Mouse (Mus musculus) embryonic fibroblast, embryonic 13.5 days (primary cell): ENCODE data around the gene Mei1. TPM values are rescaled to one million over a fixed set of nuclear protein-coding genes. Genes with fewer than 3 reads are reported as not detected.
"Not testable (repeated sequence)": the region's sequence is repeated elsewhere in the genome, so short reads cannot be mapped to it uniquely, and the experiment has no call there.

Source experiments
- H3K27ac ChIP-seq: 2 replicates; pipeline ENCODE4 v1.5.1; 2012; ENCODE audit warnings: low read length, control low read depth, inconsistent platforms; ENCODE audit not compliant: insufficient read depth
- H3K4me1 ChIP-seq: 2 replicates; pipeline ENCODE4 v1.6.1; 2011; ENCODE audit warnings: low read length; ENCODE audit not compliant: control insufficient read depth, insufficient read depth
- H3K4me3 ChIP-seq: 2 replicates; pipeline ENCODE4 v1.5.1; 2011; ENCODE audit warnings: mild to moderate bottlenecking, control low read depth, low read length; ENCODE audit not compliant: insufficient read depth
- CTCF ChIP-seq: IDR thresholded peaks from 2 replicates; pipeline ENCODE4 v1.5.1; 2011; ENCODE audit warnings: mild to moderate bottlenecking, control low read depth, low read length, moderate library complexity, borderline replicate concordance; ENCODE audit not compliant: insufficient read depth
- POLR2A ChIP-seq: IDR thresholded peaks from 2 replicates; pipeline ENCODE4 v1.6.1; 2011; ENCODE audit warnings: low read depth, mild to moderate bottlenecking, control low read depth, low read length, moderate library complexity
- polyA plus RNA-seq: library from polyadenylated mRNA; stranded (reverse); fragments of >200 nt; gene quantifications from 2 replicates; pipeline ENCODE4 v1.2.4, GENCODE M21; 2011; ENCODE audit warnings: low read depth; ENCODE audit not compliant: missing spikeins, insufficient read length

Mei1 gene
- polyA plus RNA-seq, 1 experiment = not detected

DNA sequence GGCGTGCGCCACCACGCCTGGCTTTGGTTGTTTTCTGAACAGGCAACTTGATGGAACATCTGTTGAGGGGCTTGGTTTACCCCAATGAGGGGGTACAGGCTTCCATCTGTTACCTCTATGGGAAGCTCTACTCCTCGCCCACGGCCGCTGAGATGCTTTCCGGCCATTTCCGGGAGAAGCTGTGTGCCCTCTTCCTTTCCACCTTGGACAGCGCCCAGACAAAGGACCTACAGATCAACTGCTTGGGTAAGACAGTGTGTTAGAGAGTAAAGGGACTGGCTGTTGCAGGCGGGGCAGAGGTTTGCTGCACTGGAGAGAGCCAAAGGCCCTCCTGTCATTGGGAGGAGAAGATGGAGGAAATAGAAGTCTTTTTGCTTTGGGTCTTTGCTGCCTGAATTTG lies 10.1 kb downstream of the Mei1 start:
- H3K4me3 ChIP-seq = no peak overlapping the region

DNA sequence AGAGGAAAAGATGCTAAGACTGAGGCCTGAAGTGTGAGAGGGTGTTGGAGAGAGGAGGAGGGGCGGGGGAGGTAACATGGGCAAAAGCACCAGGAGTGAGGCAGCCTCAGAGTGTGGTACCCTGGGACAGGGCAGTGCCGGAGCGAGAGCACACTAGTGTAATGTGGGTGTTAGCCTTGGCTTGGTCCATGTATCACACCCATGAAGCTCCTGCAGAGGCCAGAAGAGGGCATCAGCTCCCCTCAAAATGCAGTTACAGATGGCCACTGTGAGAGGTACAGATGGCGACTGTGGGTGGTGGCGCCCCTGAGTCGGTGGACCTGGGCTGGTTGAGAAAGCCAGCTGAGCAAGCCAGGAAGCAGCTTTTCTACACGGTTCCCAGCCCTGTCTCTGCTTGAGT lies 11.4 kb downstream of the Mei1 start:
- no peak overlapping the region for H3K27ac ChIP-seq
- TF ChIP-seq POLR2A (no peak), CTCF (peak; percentile 63; the same call in 1 of the 2 replicates)
- H3K4me3 ChIP-seq = no peak overlapping the region
- no peaks in the 10 kb centered on the region for H3K4me1 ChIP-seq

More for the DNA sequence above, 10.1 kb downstream of the Mei1 start:
- Histone ChIP-seq H3K27ac (no peak overlapping the region), H3K4me1 (no peaks in the 10 kb centered on the region)
- TF ChIP-seq CTCF = no peak
- no peak for TF ChIP-seq POLR2A

DNA sequence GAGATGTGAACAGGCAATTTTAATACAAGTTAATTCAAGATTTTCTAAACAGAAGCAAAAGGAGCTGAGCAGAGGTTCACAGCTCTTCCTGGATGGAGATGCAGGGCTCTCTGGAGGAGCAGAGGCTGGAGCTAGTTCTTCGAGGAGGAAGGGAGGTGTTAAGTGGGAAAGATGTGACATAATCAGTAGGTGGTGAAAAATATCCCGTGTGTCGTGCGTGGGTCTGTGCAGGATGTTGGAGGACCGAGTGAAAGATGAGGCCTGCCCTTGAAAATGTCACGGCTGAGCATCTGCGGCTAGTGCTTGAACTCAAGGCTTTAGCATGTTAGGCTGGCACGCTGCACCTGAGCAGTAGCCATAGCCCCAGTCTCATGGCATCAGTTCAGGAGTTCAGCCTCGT lies 15.8 kb downstream of the Mei1 start:
- H3K4me3 ChIP-seq = no peak overlapping the region
- TF ChIP-seq POLR2A (no peak), CTCF (no peak)
- H3K4me1 ChIP-seq = no peaks in the 10 kb centered on the region
- no peak overlapping the region for H3K27ac ChIP-seq

DNA sequence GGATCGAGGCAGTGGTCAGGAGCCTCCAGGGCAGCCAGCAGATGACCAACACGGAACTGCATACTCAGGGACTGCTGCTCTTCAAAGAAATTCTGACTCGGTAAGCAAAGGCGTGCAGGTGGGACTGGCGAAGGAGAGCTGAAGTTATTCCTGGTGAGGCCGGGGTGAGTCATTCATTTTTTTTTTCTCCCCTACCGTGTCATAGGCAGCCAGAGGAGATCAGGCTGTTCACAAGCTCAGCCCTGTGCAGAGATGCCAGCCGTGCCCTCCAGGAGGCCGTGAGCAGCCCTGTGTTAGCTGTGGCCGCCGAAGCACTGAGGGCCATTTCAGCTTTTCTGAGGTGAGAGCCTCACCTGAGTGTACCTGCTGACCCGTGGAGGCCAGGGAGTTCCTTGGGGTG lies 16.3 kb downstream of the Mei1 start:
- no peak for TF ChIP-seq CTCF
- TF ChIP-seq POLR2A = no peak
- H3K27ac ChIP-seq = no peak overlapping the region
- no peak overlapping the region for H3K4me3 ChIP-seq
- H3K4me1 ChIP-seq = no peaks in the 10 kb centered on the region

DNA sequence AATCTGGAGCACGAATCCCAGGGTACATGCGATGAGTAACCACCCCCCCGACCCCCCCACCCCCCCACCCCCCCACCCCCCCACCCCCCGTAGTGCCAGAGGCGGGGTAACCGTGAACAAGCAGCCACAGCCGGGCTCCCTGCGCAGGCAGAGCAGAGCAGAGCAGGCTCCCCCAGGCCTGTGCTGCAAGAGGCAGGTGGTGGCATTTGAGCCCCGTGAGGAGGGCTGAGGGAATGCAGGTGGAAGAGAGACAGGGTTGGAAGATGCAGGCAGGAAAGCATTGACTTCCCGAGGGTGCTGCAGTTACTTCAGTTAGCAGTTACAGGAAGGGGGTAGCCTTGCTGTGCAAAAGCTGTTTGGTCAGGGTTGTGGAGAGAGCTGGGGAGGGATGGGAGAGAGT lies 17.5 kb downstream of the Mei1 start:
- Histone ChIP-seq H3K4me1 (no peaks in the 10 kb centered on the region), H3K27ac (no peak overlapping the region), H3K4me3 (no peak overlapping the region)
- TF ChIP-seq CTCF = no peak
- no peak for TF ChIP-seq POLR2A

DNA sequence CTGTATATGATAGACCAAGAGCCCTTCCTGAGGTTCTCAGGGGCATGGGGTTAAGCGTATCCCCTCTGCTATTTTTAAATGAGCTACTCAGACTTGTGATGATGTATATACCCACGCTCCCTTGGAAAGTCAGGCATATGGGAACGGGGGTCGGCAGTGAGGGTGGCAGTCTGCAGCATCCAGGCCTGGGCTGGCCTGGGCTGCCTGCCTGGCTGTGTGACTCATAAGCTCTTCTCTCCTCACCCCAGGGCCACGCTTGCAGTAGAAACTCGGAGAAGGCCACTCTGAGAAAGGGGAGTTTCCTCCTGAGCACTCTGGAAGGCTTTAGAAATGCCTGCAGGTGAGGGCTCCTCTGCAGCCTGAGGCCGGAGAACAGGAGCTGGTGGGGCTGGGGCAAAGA lies 21.3 kb downstream of the Mei1 start:
- H3K27ac ChIP-seq = no peak overlapping the region
- TF ChIP-seq CTCF = no peak
- TF ChIP-seq POLR2A = no peak
- no peak overlapping the region for H3K4me3 ChIP-seq

DNA sequence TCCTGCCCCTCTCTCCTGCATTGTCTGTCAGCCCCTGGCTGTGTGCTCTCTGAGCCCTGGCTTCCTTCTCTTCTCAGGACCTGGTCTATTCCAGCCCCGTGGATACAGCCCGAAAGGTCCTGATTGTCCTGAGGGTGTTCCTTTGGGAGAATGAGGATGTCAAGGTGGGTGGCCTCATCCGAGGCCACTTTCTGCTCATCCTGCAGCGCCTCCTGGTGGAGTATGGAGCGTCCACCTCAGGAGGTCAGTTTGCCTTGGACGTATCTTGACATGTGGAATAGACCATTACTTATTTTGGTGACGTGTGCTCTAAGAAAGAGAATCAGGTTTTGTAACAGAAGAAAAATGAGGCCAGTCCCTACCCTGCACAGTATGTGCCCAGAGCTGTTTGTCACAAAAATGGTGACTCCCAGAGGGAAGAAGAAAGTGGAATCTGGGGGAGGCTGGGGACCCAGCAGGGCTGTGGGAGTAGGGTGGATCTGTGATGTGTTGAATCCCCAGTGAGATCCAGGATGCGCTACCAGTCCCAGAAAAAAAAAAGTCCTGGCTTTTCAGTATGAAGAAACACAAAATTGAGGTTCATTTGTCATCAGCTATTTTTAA lies 37.3 kb downstream of the Mei1 start:
- TF ChIP-seq CTCF (peak; percentile 63; the same call in 1 of the 2 replicates), POLR2A (no peak)
- Histone ChIP-seq H3K4me1 (no peaks in the 10 kb centered on the region), H3K4me3 (no peak overlapping the region), H3K27ac (no peak overlapping the region)

More for the DNA sequence above, 21.3 kb downstream of the Mei1 start:
- H3K4me1 ChIP-seq = no peaks in the 10 kb centered on the region

DNA sequence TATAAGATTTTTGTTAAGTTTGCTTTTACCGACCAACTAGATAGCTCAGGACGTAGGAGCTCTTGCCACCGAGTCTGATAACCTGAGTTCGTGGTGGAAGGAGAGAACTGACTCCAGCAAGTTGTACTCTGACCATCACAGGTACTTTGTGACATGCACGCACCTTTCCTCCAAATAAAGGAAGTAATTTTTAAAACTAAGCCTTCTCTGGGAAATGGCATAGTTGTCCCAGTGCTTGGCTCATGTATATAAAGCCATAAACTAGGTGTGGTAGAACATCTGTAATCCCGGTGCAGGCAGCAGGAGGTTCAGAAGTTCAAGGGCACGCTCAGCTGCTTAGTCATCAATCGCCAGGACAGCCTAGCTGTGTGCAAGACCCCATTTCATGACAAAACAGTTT lies 50.7 kb downstream of the Mei1 start:
- no peak overlapping the region for H3K27ac ChIP-seq
- no peaks in the 10 kb centered on the region for H3K4me1 ChIP-seq
- TF ChIP-seq CTCF = no peak
- no peak for TF ChIP-seq POLR2A
- H3K4me3 ChIP-seq = no peak overlapping the region

DNA sequence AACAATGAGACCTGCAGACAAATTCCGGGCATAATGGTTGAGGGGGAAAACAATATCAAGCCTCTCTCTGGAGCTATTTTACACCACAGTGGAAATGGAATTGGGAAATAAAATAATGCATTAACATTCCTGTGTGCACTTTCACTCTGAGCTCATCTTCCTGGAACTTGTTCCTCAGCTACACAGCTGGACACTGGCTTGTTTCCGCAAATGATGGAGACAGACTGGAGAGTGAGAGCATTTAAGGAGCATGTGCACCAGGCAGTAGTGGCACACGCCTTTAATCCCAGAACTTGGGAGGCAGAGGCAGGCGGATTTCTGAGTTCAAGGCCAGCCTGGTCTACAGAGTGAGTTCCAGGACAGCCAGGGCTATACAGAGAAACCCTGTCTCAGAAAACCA lies 56.9 kb downstream of the Mei1 start:
- H3K4me3 ChIP-seq, H3K27ac ChIP-seq, H3K4me1 ChIP-seq: not testable (repeated sequence)

DNA sequence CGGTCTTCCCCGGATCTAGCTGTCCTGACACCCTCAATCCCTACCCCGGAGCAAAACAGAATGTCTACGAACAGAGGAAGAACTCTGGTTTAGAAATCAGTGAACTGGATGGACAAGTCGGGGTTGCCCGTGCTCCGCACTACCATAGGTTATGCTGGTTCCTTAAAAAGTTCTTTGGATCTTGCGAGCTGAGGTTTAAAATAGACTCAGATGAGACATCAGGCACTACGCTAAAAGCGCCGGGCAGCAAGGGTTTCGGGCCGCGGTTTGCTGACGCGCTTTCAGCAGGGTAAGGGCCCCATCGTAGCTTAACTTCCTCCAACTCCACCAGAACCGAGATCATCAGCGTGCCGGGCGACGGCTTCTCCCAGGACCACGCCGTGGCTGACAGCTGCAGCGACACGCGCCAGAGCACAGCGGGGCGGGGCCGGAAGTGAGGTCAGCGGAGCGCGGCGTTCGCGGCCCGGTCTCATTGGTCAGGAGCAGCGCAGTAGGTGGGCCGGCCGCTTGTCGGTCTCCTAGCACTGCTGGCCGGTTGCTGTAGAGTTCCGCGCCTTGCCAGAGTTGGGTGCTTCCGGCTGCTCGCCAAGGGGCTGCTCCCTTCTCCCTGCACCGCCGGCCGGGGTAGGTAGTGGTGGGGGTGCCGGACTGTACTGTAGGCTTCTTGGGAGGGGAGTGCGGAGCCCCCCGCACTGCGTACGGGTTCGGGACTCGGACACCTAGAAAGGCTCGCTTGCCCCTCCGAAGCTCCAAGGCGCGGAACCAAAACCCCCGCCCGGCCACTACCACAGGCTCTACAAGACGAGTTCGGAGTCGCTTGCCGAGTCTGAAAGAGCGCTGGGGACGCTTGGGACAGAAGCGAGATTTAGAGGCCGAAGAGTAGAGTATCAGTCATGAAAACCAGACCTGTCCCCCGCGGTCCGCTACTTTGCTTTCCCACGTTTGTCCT lies 57.9 kb downstream of the Mei1 start, which contains the start of gene Ccdc134:
Ccdc134 (plus strand) TSS at position 497 of the 949 bp plus-strand sequence.
- peak within 1 kb of the TSS; percentile 14 for H3K27ac ChIP-seq
- H3K4me3 ChIP-seq = peak within 1 kb of the TSS; percentile 76
- no peaks in the 10 kb centered on the region; the same call in 1 of the 2 replicates for H3K4me1 ChIP-seq
- TF ChIP-seq POLR2A (peak; percentile 79), CTCF (no peak)
